Mouse (Mus musculus): ENCODE results near the gene Tfdp1. TPM values are rescaled to one million over a fixed set of nuclear protein-coding genes. Genes with fewer than 3 reads are reported as not detected.

Tfdp1 gene
- polyA plus RNA-seq, 1 experiment, result not detected

DNA sequence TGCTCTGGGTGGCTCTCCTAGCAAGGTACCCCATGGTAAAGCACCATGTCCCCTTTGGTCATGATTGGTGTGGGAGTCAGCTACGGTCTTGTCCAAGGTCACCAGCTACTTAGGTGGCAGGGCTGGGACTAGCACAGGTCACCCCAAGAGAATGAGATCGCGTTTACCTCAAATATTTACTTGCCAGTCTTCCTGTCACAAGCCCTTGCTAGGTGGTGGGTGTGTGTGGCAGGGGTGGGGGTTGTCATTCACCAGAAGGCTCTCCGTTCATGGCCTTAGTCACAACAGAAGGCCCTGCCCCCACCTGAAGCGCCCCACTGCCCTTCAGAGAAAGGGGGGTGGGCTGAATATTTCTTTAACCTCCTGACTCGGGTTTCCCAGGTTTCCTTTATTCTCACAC lies 65.0 kb downstream of the Tfdp1 start:
- 80% methylated on average over 6 of the region's 6 CpGs for WGBS
- TF ChIP-seq POLR2A (IDR thresholded peaks at IDR 0.05; ENCODE audit: insufficient read depth, low read depth, low read length), result no peak
- TF ChIP-seq CTCF (IDR thresholded peaks at IDR 0.05; ENCODE audit: insufficient read depth, low read depth, low read length), result no peak
- H3K4me3 ChIP-seq (ENCODE audit: insufficient read depth, low read depth, low read length), result no peak overlapping the region
- H3K27ac ChIP-seq (ENCODE audit: insufficient read depth, low read depth, low read length), result no peak overlapping the region
- H3K4me1 ChIP-seq (ENCODE audit: control insufficient read depth, insufficient read depth, low read length), result no peaks in the 10 kb centered on the region

DNA sequence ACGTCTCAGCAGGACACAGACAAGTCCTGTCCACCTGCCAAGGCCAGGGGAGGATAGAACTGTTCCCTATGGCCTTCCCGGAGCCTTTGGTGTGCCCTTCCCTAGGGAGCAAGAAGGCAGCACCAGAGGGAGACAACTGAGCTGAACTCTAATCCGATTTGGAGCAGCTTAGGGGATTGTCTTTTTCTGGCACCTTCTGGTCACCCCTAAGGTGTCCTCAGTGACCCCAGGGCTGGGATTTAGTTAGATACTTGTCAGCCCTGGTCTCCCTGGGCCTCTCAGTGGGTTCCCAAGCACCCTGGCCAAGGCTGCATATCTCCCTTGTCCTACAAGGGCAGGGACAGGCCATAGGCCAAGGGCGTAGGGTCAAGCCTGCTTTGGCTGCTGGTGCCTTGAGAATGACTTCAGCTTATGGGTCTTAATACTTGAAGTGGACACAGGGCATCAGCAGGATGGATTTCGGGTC lies 66.1 kb downstream of the Tfdp1 start, which contains the start of gene Grk1:
Gene Grk1, plus strand, starts transcription at position 416 of the 466 bp plus-strand sequence.
- TF ChIP-seq POLR2A (IDR thresholded peaks at IDR 0.05; ENCODE audit: insufficient read depth, low read depth, low read length) (no peak), CTCF (IDR thresholded peaks at IDR 0.05; ENCODE audit: insufficient read depth, low read depth, low read length) (no peak)

DNA sequence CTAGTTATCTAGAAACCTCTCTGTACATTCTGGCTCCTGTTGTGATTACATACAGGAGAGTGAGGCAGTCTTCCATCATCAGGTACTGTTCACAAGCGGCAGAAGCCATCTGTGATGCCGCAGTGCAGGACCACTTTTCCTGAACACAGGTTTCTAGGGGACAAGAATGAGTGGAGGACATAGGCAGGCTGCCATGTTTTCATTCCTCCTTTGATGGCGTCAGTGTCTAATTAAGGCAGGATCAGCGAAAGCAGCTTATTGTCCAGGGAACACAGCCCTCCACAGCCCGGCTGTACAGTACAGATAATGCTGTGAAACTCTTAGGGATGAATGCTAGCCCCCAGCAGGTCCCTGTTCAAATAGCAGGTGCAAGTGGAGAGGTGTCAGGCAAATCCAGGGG lies 67.5 kb downstream of the Tfdp1 start:
- no peak overlapping the region for H3K4me3 ChIP-seq (ENCODE audit: insufficient read depth, low read depth, low read length)
- WGBS, result 69% methylated on average over 5 of the region's 5 CpGs
- TF ChIP-seq CTCF (IDR thresholded peaks at IDR 0.05; ENCODE audit: insufficient read depth, low read depth, low read length) (no peak), POLR2A (IDR thresholded peaks at IDR 0.05; ENCODE audit: insufficient read depth, low read depth, low read length) (no peak)
- H3K4me1 ChIP-seq (ENCODE audit: control insufficient read depth, insufficient read depth, low read length), result no peaks in the 10 kb centered on the region
- no peak overlapping the region for H3K27ac ChIP-seq (ENCODE audit: insufficient read depth, low read depth, low read length)

More for the DNA sequence above, 66.1 kb downstream of the Tfdp1 start, which contains the start of gene Grk1:
- H3K4me3 ChIP-seq (ENCODE audit: insufficient read depth, low read depth, low read length), result no peak within 1 kb of the TSS
- H3K4me1 ChIP-seq (ENCODE audit: control insufficient read depth, insufficient read depth, low read length), result no peaks in the 10 kb centered on the region
- no peak within 1 kb of the TSS for H3K27ac ChIP-seq (ENCODE audit: insufficient read depth, low read depth, low read length)
- 82% methylated on average over 5 of the region's 5 CpGs for WGBS

DNA sequence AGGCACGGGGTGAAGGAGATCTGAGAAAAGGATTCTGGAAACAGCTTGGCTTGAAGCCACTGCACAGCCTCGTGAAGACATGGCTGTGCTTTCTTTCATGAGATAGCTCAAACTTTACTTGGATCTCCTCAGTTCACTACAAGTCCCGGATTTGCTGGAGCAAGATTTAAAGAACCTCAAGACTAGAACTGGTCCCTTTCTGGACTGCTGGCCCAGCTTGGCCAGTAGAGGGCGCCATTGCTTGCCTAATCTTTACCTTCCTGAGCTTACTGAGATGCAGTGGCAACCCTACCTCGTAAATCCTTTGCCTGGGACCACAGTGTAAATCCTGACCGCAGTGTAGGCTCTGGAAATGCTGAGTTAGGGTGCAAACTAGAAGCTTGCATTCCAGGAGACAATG lies 73.0 kb downstream of the Tfdp1 start:
- H3K4me1 ChIP-seq (ENCODE audit: control insufficient read depth, insufficient read depth, low read length), result no peaks in the 10 kb centered on the region
- TF ChIP-seq POLR2A (IDR thresholded peaks at IDR 0.05; ENCODE audit: insufficient read depth, low read depth, low read length) (no peak), CTCF (IDR thresholded peaks at IDR 0.05; ENCODE audit: insufficient read depth, low read depth, low read length) (peak; percentile 32; the same call in 1 of the 2 replicates)
- no peak overlapping the region for H3K27ac ChIP-seq (ENCODE audit: insufficient read depth, low read depth, low read length)
- WGBS, result 22% methylated on average over 6 of the region's 6 CpGs
- no peak overlapping the region for H3K4me3 ChIP-seq (ENCODE audit: insufficient read depth, low read depth, low read length)

DNA sequence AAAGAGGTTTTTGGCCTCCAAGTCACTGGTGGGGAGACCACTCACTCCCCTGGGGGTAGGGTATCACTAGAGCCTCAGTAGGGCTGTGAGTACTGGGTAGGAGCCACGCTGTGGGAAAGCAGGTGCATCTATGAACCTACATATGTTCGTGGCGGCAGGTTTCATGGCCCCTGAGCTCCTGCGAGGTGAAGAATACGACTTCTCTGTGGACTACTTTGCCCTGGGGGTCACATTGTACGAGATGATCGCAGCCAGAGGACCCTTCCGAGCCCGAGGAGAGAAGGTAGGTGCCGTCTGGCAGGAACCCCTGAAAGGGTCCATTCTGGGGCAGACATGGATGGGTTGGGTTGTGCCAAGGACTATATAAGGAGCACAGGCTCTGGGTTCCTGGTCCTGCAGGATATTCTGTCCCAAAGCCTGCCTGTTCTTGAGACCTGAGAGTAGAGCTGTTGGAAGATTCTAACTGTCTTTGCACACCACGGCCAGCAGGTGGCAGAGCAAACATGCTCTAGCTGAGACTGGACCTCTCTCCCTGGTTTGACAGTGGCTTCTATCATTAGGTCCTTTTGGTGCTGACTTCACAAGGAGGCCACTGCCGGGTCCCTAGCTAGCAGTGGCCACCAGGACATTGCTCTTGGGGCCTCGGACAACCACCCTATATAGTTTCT lies 74.5 kb downstream of the Tfdp1 start:
- H3K27ac ChIP-seq (ENCODE audit: insufficient read depth, low read depth, low read length), result no peak overlapping the region
- H3K4me3 ChIP-seq (ENCODE audit: insufficient read depth, low read depth, low read length), result no peak overlapping the region
- H3K4me1 ChIP-seq (ENCODE audit: control insufficient read depth, insufficient read depth, low read length), result no peaks in the 10 kb centered on the region
- WGBS, result 63% methylated on average over 13 of the region's 13 CpGs
- TF ChIP-seq POLR2A (IDR thresholded peaks at IDR 0.05; ENCODE audit: insufficient read depth, low read depth, low read length) (no peak), CTCF (IDR thresholded peaks at IDR 0.05; ENCODE audit: insufficient read depth, low read depth, low read length) (peak; percentile 22; the same call in 1 of the 2 replicates)

DNA sequence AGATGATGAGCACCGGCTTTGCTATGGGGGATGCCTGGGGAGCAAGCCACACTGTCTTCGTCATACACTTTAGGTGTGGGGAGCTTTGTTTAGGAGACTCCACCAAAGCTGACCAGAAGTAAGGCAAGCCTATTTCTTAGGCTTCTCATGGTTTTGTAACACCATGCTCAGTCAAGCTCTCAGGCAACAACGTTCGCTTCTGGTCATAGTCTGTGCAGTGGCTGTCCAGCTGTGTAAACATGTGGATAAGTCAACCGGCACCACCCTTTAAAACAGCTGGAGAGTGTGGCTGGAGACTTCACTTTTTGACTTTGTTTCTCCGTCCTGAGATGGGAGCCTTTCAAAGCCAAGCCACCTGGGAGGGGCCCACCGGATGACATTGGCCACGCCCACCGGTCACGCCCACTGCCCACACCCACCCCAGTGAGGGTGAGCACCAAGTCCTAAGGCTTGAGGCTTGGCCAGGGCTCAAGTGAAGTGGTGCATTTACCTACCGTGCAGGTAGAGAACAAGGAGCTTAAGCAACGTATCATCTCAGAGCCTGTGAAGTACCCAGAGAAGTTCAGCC lies 75.4 kb downstream of the Tfdp1 start:
- Histone ChIP-seq H3K27ac (ENCODE audit: insufficient read depth, low read depth, low read length) (no peak overlapping the region), H3K4me3 (ENCODE audit: insufficient read depth, low read depth, low read length) (no peak overlapping the region), H3K4me1 (ENCODE audit: control insufficient read depth, insufficient read depth, low read length) (no peaks in the 10 kb centered on the region)
- 61% methylated on average over 12 of the region's 12 CpGs for WGBS
- no peak for TF ChIP-seq POLR2A (IDR thresholded peaks at IDR 0.05; ENCODE audit: insufficient read depth, low read depth, low read length)
- no peak for TF ChIP-seq CTCF (IDR thresholded peaks at IDR 0.05; ENCODE audit: insufficient read depth, low read depth, low read length)

DNA sequence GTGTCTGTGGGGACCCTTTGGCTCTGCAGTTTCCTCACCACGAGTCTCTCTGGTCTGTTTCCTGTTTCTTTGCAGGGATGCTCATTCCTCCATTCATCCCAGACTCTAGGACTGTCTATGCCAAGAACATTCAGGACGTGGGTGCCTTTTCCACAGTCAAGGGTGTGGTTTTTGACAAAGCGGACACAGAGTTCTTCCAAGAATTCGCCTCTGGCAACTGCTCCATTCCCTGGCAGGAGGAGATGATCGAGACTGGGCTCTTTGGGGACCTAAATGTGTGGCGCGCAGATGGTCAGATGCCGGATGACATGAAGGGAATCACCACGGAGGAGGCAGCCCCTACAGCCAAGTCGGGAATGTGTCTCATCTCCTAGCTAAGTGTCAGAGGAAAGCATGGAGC lies 77.3 kb downstream of the Tfdp1 start:
- Histone ChIP-seq H3K4me3 (ENCODE audit: insufficient read depth, low read depth, low read length) (no peak overlapping the region), H3K27ac (ENCODE audit: insufficient read depth, low read depth, low read length) (no peak overlapping the region), H3K4me1 (ENCODE audit: control insufficient read depth, insufficient read depth, low read length) (no peaks in the 10 kb centered on the region)
- 74% methylated on average over 10 of the region's 10 CpGs for WGBS
- TF ChIP-seq CTCF (IDR thresholded peaks at IDR 0.05; ENCODE audit: insufficient read depth, low read depth, low read length) (no peak), POLR2A (IDR thresholded peaks at IDR 0.05; ENCODE audit: insufficient read depth, low read depth, low read length) (no peak)

DNA sequence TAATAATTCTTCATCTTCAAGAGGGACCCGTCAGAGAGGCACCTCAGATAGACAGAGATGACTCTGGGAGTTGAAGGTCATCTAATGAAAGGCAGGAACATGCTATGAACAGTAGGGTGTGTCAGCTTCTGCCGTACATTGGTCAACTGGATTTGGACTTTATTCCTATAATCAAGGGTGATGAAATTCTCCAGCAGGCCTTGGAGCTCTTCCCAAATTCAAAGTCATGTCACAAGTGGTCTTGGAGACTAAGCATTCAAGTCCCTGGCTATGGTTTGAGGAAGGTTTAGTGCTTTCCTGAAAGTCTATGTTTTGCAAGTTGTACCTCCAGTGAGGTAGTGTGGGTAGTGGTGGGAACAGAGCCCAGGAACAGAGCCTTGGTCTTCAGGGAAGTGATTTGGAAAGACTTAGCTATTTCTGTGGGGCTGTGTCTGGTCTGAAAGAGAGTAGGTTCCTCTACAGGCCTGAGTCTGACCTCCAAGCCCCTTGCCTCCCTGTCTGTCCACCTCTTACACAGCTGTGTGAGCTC lies 80.6 kb downstream of the Tfdp1 start:
- WGBS, result 76% methylated on average over 2 of the region's 2 CpGs
- TF ChIP-seq CTCF (IDR thresholded peaks at IDR 0.05; ENCODE audit: insufficient read depth, low read depth, low read length) (no peak), POLR2A (IDR thresholded peaks at IDR 0.05; ENCODE audit: insufficient read depth, low read depth, low read length) (no peak)

DNA sequence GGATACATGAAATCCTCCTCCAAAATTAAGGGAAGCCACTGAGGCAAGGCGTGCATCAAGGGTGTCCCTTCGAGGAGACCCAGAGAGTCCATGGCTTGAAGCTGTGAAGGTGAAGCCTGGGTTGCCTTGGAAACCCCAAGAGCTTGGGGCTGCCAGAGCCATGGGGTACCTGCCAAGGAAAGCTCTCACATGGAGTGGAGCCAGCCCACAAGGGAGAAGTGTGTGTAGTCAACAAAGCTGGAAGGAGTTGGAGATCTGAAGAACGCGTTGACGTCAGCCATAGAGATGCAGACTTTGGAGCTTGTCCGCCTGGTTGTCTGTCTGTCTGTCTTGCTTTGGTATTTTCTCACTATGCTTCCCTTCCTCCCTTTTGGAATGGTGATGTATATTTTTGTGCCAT lies 82.4 kb downstream of the Tfdp1 start:
- Histone ChIP-seq H3K4me3 (ENCODE audit: insufficient read depth, low read depth, low read length) (no peak overlapping the region), H3K4me1 (ENCODE audit: control insufficient read depth, insufficient read depth, low read length) (no peaks in the 10 kb centered on the region), H3K27ac (ENCODE audit: insufficient read depth, low read depth, low read length) (no peak overlapping the region)
- TF ChIP-seq POLR2A (IDR thresholded peaks at IDR 0.05; ENCODE audit: insufficient read depth, low read depth, low read length) (no peak), CTCF (IDR thresholded peaks at IDR 0.05; ENCODE audit: insufficient read depth, low read depth, low read length) (no peak)
- 74% methylated on average over 6 of the region's 6 CpGs for WGBS

More for the DNA sequence above, 80.6 kb downstream of the Tfdp1 start:
- Histone ChIP-seq H3K4me1 (ENCODE audit: control insufficient read depth, insufficient read depth, low read length) (no peaks in the 10 kb centered on the region), H3K4me3 (ENCODE audit: insufficient read depth, low read depth, low read length) (no peak overlapping the region), H3K27ac (ENCODE audit: insufficient read depth, low read depth, low read length) (no peak overlapping the region)
